Mouse (Mus musculus): ENCODE data around the gene Ntmt1. TPM values are rescaled to one million over a fixed set of nuclear protein-coding genes. Genes with fewer than 3 reads are reported as not detected.

Ntmt1 gene
- polyA plus RNA-seq, 1 experiment from 2014 or later = 107 TPM

DNA sequence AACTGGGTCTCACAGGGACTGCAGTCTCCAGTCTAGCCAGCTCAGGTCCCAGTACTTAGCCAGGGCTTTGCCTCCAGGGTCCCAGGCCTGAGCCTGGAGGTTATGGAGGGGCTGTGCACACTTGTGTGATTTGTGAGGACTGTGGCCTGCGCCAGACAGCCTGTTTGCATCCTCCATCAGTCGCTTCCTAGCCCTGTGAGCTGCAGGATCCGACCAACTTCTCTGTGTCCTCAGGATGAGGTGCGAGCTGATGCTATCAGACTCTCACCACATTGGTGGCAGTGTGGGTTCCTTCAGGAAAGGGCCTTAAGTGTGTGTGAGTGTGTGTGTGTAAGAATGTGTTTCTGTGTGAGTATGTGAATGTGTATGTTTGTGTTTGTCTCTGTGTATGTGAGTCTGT, 20.2 kb upstream of the Ntmt1 start:
- WGBS = 66% methylated on average over 4 of the region's 4 CpGs
- Histone ChIP-seq H3K27ac (replicated peaks) (no peak overlapping the region), H3K4me1 (peaks cover 26% of the 10 kb centered on the region), H3K4me2 (no peak overlapping the region), H3K9ac (replicated peaks) (peak overlapping the region; percentile 17; the same call in 1 of the 2 replicates), H3K36me3 (no peaks in the 10 kb centered on the region), H3K9me3 (replicated peaks) (no peaks in the 10 kb centered on the region), H3K4me3 (replicated peaks) (no peak overlapping the region), H3K27me3 (replicated peaks) (no peaks in the 10 kb centered on the region)
- no peak for ATAC-seq (ENCODE audit: low FRiP score)

DNA sequence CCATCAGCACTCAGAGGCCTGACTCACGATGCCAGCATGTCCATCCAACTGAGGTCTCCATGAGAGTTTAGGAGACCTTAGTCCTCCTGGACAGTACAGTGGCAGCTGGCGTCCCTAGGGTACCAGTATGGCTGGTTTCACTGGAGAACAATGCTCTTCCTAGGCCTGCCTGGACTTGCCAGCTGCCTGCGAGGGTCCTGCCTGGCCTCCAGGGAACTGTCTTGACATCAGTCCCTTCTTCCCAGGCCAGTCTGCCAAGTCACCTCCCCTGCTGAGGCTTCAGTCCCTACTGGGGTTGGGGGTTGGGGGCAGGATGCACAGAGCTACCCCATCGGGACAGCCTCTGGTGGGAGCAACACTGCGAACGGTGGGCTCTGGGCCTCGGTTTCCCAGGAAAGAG, 15.6 kb upstream of the Ntmt1 start:
- no peak for ATAC-seq (ENCODE audit: low FRiP score)
- Histone ChIP-seq H3K27me3 (replicated peaks) (no peaks in the 10 kb centered on the region), H3K4me3 (replicated peaks) (no peak overlapping the region), H3K9me3 (replicated peaks) (no peaks in the 10 kb centered on the region), H3K4me2 (no peak overlapping the region), H3K36me3 (no peaks in the 10 kb centered on the region), H3K27ac (replicated peaks) (no peak overlapping the region), H3K9ac (replicated peaks) (no peak overlapping the region), H3K4me1 (peaks cover 30% of the 10 kb centered on the region)
- 75% methylated on average over 7 of the region's 7 CpGs for WGBS

DNA sequence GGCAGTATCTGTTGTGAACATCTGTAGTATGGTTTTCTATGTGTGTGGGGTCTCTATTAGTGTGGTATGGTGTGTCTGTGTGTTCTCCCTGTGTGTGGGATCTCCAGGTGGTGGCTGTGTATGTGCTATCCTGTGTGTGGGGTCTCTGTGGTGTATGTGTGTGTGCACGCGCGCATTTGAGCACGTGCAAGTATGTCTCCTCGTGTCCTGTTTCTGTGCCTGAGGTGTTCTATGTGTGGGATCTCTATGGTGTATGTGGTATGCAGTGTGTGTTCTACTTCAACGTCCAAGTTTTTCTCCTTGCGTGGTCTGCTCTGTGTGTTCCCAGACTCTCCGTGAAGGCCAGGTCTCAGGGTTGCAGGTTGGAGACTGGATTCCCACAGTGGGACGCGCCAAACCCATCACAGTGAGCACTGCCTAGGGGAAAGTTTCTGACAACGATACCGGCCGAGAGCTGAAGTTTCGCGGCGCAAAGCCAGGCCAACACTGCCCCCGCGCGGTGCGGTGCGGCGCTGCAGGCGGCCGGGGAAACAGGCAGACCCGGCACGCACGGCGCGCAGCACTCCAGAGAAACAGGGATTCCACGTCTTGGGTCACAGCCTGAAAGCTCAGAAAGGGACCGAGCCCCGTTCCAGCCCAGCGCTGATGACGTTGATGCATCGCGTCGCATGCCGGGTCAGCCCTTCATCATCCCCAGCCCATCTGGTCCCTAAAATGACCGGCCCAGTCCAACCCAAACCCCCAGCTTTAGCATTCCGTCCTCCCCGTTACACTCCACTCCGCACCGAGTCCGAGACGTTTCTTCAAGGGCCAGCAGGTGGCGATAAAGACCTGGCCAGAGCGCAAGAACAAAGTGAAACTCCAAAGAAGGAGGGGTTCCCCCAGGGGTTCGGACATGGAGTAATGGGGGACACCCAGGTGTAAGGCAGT, 13.2 kb upstream of the Ntmt1 start:
- H3K9ac ChIP-seq (replicated peaks) = peak overlapping the region; percentile 41
- H3K4me1 ChIP-seq = peaks cover 30% of the 10 kb centered on the region
- no peaks in the 10 kb centered on the region for H3K36me3 ChIP-seq
- WGBS = 5% methylated on average over 48 of the region's 48 CpGs
- H3K4me3 ChIP-seq (replicated peaks) = peak overlapping the region; percentile 38
- H3K9me3 ChIP-seq (replicated peaks) = no peaks in the 10 kb centered on the region
- ATAC-seq (ENCODE audit: low FRiP score) = peak; percentile 64
- H3K27ac ChIP-seq (replicated peaks) = peak overlapping the region; percentile 82
- H3K4me2 ChIP-seq = peak overlapping the region; percentile 65
- H3K27me3 ChIP-seq (replicated peaks) = 0 out of 2 replicates have a peak, but pooled peaks cover 2% of the 10 kb centered on the region

DNA sequence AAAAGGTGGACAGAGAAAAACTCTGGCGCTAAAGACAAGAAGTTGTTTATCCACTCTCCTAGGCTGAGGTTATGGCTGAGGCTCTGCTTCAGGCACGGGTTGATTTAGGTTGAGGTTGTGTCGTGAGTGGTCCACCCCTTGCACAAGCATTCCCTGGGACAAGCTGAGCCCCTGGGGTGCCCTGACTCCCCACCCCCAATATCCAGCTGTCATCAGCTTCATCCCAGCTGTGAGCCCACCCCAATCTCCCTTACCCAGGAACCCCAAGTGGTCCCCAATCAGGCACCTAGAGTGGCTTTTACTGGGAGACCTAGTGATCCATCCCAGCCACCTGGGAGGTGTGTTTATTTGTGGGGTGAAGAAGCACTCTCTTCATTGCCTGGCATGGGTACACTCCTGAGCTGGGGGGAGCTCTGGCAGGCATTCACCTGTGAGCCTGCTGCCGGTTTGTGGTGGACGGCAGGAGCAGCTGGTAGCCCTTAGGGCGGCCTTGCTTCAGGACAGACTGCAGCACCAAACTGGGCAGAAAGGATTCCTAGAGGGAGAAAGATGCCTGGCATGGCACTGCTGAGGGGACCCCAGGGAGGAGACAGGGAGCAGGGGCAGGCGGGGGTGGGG, 12.2 kb upstream of the Ntmt1 start:
- Histone ChIP-seq H3K27ac (replicated peaks) (peak overlapping the region; percentile 82; the same call in 1 of the 2 replicates), H3K4me1 (peaks cover 30% of the 10 kb centered on the region), H3K9me3 (replicated peaks) (no peaks in the 10 kb centered on the region), H3K27me3 (replicated peaks) (peaks cover 3% of the 10 kb centered on the region; the same call in 1 of the 2 replicates), H3K9ac (replicated peaks) (no peak overlapping the region), H3K36me3 (no peaks in the 10 kb centered on the region), H3K4me2 (peak overlapping the region; percentile 65), H3K4me3 (replicated peaks) (no peak overlapping the region)
- no peak for ATAC-seq (ENCODE audit: low FRiP score)
- WGBS = 47% methylated on average over 7 of the region's 7 CpGs

GRCm38 (mm10) chr2:30795889-30796275, 11.7 kb upstream of the Ntmt1 start:
- Histone ChIP-seq H3K9ac (replicated peaks) (peak overlapping the region; percentile 23; the same call in 1 of the 2 replicates), H3K9me3 (replicated peaks) (no peaks in the 10 kb centered on the region)
- 46% methylated on average over 5 of the region's 5 CpGs for WGBS

DNA sequence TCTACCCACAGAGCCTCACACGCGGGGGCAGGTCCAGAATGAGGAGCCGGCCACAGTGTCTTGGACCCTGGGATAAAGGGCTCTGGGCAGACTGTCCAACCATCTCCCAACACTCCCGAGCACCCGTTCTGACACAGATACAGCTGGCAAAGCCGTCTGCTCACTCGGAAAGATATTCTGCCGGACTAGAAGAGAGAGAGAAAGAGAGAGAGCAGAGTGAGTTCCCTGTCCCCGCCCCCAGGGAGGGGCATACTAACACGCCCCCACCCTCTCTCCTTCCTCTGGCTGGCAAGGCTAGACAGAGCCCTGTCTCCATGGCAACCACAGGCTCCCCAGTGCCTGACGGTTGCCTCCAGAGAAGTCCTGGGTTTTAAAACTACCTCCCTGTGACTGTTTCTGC, 11.2 kb upstream of the Ntmt1 start:
- peak; percentile 80 for ATAC-seq (ENCODE audit: low FRiP score)
- peak overlapping the region; percentile 6; the same call in 1 of the 2 replicates for H3K4me3 ChIP-seq (replicated peaks)

More at GRCm38 (mm10) chr2:30795889-30796275, 11.7 kb upstream of the Ntmt1 start:
- Histone ChIP-seq H3K27me3 (replicated peaks) (peaks cover 8% of the 10 kb centered on the region; the same call in 1 of the 2 replicates), H3K4me1 (peaks cover 33% of the 10 kb centered on the region), H3K36me3 (no peaks in the 10 kb centered on the region), H3K4me3 (replicated peaks) (no peak overlapping the region), H3K27ac (replicated peaks) (peak overlapping the region; percentile 76), H3K4me2 (peak overlapping the region; percentile 54)
- no peak for ATAC-seq (ENCODE audit: low FRiP score)

DNA sequence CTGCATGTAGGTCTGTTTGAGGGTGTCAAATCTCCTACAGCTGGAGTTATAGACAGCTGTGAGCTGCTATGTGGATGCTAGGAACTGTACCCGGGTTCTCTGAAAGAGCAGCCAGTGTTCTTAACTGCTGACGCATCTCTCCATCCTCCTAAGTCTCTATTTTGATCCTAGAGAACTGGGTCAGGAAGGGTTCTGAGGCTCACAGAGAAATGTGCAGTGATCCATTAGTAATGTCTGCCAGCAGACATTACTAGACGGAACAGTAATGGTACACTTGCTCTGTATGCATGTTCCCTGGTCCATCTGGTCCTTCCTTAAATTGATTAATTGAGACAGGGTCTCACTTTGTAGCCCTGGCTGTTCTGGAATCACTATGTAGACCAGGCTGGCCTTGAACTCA, 8.2 kb upstream of the Ntmt1 start:
- ATAC-seq (ENCODE audit: low FRiP score) = no peak
- H3K4me2 ChIP-seq = no peak overlapping the region
- no peak overlapping the region for H3K9ac ChIP-seq (replicated peaks)
- H3K4me1 ChIP-seq = peaks cover 40% of the 10 kb centered on the region
- no peak overlapping the region for H3K4me3 ChIP-seq (replicated peaks)
- peaks cover 31% of the 10 kb centered on the region for H3K27me3 ChIP-seq (replicated peaks)
- no peaks in the 10 kb centered on the region for H3K9me3 ChIP-seq (replicated peaks)
- 83% methylated on average over 3 of the region's 3 CpGs for WGBS
- H3K36me3 ChIP-seq = no peaks in the 10 kb centered on the region
- H3K27ac ChIP-seq (replicated peaks) = no peak overlapping the region

More for the DNA sequence above, 11.2 kb upstream of the Ntmt1 start:
- Histone ChIP-seq H3K4me2 (peak overlapping the region; percentile 54), H3K27me3 (replicated peaks) (peaks cover 11% of the 10 kb centered on the region; the same call in 1 of the 2 replicates), H3K9ac (replicated peaks) (peak overlapping the region; percentile 23; the same call in 1 of the 2 replicates), H3K9me3 (replicated peaks) (no peaks in the 10 kb centered on the region), H3K27ac (replicated peaks) (peak overlapping the region; percentile 76), H3K4me1 (peaks cover 38% of the 10 kb centered on the region), H3K36me3 (no peaks in the 10 kb centered on the region)
- 2% methylated on average over 11 of the region's 11 CpGs for WGBS

DNA sequence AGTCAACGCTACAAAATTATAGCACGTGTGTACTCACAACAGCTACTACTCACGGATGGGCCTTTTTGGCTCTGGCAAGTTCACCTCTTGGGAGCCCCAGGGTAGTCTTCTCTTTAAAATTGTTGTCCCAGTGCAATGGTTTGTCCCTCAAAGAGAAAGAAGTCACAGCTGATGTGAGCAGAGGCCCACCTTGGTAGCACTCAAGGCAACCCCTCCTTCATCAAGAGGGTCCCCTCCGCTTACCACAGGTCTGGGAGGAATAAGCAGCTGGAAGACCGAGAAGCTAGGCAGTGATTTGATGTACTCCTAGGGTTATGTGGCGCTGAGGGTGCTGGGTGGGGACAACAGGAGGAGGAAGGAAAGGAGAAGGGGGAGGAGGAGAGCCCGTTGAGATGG, 7.0 kb upstream of the Ntmt1 start:
- Histone ChIP-seq H3K27ac (replicated peaks) (no peak overlapping the region), H3K27me3 (replicated peaks) (peaks cover 31% of the 10 kb centered on the region), H3K4me3 (replicated peaks) (peak overlapping the region; percentile 45), H3K4me1 (peaks cover 32% of the 10 kb centered on the region), H3K4me2 (peak overlapping the region; percentile 94), H3K9me3 (replicated peaks) (no peaks in the 10 kb centered on the region), H3K9ac (replicated peaks) (peak overlapping the region; percentile 51; the same call in 1 of the 2 replicates), H3K36me3 (no peaks in the 10 kb centered on the region)
- no peak for ATAC-seq (ENCODE audit: low FRiP score)
- WGBS = 34% methylated on average over 7 of the region's 7 CpGs

DNA sequence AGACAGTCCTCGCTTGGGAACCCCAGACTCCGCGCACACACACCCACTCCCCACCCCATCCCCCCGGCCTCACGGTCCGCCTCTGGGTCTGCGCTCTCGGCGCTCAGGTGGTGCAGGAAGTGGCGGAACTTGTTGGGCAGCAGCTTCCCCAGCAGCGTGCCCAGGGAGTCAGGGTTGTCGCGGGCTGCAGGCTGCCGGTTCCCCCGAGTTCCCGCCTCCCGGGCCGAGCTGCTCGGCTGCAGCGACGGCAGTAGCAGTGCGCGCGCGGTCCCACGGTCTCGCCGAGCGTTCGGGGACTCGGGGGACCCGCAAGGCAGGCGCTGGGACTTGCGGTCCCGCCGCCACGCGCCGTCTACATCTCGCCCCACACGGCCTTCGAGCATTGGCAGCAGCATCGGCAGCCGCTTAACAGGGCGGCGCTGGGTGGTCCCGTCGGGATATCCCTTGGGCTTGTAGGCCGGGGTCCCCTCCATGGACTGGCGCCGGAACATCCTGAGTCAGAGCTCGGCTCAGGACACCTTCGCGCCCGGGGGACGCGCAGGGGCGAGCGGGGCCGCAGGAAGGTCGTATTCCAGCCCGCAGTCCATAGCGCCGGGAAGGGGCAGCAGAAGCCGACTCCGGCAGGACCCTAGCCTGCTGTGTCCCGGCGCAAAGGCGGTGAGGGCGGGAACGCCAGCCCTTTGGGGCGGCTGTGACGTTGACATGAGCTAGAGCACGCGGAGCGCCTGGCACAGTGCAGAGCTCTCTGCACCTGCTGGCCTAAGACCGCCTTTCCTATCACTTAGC, 6.4 kb upstream of the Ntmt1 start:
- Histone ChIP-seq H3K4me3 (replicated peaks) (peak overlapping the region; percentile 45), H3K27ac (replicated peaks) (no peak overlapping the region), H3K27me3 (replicated peaks) (peaks cover 31% of the 10 kb centered on the region), H3K36me3 (no peaks in the 10 kb centered on the region), H3K9me3 (replicated peaks) (no peaks in the 10 kb centered on the region), H3K4me1 (peaks cover 26% of the 10 kb centered on the region), H3K9ac (replicated peaks) (peak overlapping the region; percentile 51), H3K4me2 (peak overlapping the region; percentile 94)
- ATAC-seq (ENCODE audit: low FRiP score) = 0 out of 2 replicates have a peak, but pooled peaks have one; percentile 8
- WGBS = under 1% methylated on average over 75 of the region's 77 CpGs

- H3K27ac ChIP-seq (replicated peaks) = no peak within 1 kb of the TSS
- H3K4me1 ChIP-seq = peaks cover 24% of the 10 kb centered on the region
- ATAC-seq (ENCODE audit: low FRiP score) = no peak
- H3K4me2 ChIP-seq = no peak within 1 kb of the TSS
- H3K9me3 ChIP-seq (replicated peaks) = no peaks in the 10 kb centered on the region
- H3K9ac ChIP-seq (replicated peaks) = 0 out of 2 replicates have a peak within 1 kb of the TSS, but pooled peaks have one; percentile 0
- WGBS = 90% methylated on average over 3 of the region's 3 CpGs
- peaks cover 30% of the 10 kb centered on the region for H3K27me3 ChIP-seq (replicated peaks)
- H3K4me3 ChIP-seq (replicated peaks) = no peak within 1 kb of the TSS
- H3K36me3 ChIP-seq = no peaks in the 10 kb centered on the region
Observed at GRCm38 (mm10) chr2:30803604-30804003, 4.0 kb upstream of the Ntmt1 start, which contains the start of gene 1700001O22Rik. 1700001O22Rik (minus strand) TSS chr2:30803661.

GRCm38 (mm10) chr2:30805983-30806382, 1.6 kb upstream of the Ntmt1 start:
- no peak overlapping the region for H3K9ac ChIP-seq (replicated peaks)
- H3K4me1 ChIP-seq = peaks cover 41% of the 10 kb centered on the region
- H3K4me2 ChIP-seq = no peak overlapping the region
- 100% methylated on average over 2 of the region's 2 CpGs for WGBS
- H3K9me3 ChIP-seq (replicated peaks) = no peaks in the 10 kb centered on the region
- no peaks in the 10 kb centered on the region for H3K36me3 ChIP-seq
- H3K4me3 ChIP-seq (replicated peaks) = no peak overlapping the region
- ATAC-seq (ENCODE audit: low FRiP score) = no peak
- H3K27ac ChIP-seq (replicated peaks) = no peak overlapping the region
- peaks cover 22% of the 10 kb centered on the region for H3K27me3 ChIP-seq (replicated peaks)
